Mouse (Mus musculus) adrenal gland, adult 18-20 months (tissue): ENCODE results near the gene Adh1. TPM values are rescaled to one million over a fixed set of nuclear protein-coding genes. Genes with fewer than 3 reads are reported as not detected.

Experiments used
- DNase-seq, 2 experiments: peaks; one replicate each; pipeline ENCODE4 v3.0.0; 2021 to 2022; ENCODE audit warnings: low spot score in 2 of 2
- total RNA-seq, 2 experiments: library from RNA; stranded (reverse); gene quantifications; 1 replicate in 1 of 2; 2 replicates in 1 of 2; pipeline ENCODE4 v1.2.3; 2021

Gene Adh1
- total RNA-seq, 2 experiments from 2014 or later: 384 to 6,834 TPM

DNA sequence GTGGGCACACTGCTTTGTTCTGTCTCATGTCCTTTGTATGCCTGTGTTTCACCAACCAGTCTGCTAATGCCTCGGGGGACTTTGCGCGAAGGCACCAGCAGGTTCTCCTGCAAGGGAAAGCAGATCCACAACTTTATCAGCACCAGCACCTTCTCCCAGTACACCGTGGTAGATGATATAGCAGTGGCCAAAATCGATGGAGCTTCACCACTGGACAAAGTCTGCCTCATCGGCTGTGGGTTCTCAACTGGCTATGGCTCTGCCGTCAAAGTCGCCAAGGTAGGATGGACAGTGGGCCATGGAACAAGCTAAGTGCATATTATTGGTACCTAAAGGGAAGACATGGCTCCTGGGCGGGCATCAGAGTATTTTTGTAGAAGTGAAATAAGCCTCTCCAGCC, 21.8 kb downstream of the Adh1 start:
- DNase-seq: no peak

DNA sequence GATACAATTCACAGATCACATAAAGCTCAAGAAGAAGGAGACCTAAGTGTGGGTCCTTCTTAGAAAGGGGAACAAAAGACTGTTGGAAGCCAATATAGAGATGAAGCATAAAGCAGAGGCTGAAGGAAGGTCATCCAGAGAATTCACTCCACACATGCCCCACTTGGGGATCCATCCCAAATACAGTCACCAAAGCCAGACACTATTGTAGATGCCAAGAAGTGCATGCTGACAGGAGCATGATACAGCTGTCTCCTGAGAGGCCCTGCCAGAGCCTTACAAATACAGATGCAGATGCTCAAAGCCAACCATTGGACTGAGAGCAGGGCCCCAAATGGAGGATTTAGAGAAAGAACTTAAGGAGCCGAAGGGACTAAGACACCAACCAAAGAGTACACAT, 23.0 kb downstream of the Adh1 start:
- no peak for DNase-seq

- no peak for DNase-seq
Observed at GRCm38 (mm10) chr3:138285986-138286385, 25.2 kb downstream of the Adh1 start.

DNA sequence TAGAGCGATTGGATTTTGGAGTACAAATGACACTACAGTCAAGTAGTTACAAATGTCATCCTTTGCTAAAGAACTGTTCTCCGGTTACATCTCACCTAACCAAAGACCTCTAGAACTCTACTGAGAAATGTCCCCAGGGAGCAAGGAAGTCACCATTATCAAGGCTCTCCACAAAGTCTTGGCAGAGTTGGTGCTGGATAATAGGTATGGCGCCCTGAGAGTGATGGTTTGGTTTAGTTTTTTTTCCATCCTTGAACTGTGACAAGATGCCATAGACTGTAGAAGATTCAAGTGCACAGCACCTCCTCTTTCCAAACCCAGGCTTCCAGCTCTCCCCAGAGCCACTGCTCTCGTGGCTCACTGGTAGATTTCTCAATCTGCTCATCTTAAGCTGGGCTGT, 26.9 kb downstream of the Adh1 start:
- no peak for DNase-seq

DNA sequence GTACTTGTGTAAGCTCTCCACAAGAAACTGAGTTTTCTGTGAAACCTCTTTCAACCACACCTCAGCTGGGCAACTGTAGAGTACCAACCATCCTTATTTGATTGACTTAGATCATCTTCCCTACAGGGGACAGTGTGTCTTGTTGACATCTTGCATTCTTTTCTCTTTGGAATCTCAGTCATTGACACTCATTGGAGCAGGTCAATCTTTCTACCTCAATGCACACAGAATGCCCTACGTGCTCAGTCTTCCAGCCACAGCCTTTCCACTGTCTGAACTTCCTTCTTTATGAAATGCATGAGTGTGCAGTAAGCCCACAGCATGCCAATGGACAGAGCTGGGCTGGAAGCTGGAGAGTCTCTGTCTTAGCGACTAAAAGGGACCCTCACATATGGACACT, 29.9 kb downstream of the Adh1 start:
- DNase-seq: no peak

DNA sequence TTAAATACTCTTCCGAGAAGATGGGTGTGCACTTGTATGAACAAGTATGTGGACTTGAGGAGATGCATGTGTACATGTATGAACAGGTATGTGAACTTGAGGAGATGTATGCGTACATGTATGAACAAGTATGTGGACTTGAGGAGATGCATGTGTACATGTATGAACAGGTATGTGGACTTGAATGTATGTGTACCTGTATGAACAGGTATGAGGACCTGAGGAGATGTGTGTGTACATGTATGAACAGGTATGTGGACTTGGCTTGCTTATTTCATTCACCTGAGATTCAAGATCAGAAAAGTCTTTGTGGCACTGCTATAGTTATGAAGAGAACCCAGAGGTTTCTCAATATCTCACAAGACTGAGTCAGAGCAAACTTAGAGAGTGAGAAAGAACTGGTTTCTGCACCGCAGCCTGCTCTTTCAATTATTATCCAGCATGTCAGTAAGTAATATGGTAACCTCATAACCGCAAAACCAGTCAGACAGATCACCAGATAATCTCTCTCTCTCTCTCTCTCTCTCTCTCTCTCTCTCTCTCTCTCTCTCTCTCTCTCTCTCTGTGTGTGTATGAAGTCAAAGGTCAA, 30.8 kb downstream of the Adh1 start:
- no peak for DNase-seq

DNA sequence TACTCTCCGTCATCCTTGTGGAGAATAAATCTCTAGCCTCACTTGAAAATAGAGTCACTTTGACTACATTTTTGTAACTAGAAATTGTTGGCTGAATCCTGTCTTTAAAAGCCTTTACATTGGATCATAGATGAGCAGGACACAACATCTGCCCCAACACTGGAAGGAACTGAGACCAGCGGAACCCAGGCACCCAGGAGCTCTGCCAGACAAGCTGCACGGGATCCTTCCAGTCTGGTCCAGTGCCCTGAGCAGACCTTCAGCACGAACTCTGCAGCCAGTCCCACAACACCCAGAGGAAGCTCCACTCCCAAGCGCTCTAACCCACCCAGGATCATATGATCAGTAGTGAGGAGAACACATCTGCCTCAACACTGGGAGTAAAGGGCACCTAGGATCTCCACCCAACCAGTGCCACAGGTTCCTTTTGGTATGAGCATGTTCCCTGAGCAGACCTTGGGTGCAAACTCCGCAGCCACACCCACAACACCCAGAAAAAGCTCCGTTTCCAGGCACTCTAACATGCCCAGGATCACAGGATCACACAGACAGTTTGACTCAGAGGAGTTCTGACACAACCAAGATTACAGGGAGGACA, 32.6 kb downstream of the Adh1 start:
- no peak for DNase-seq

GRCm38 (mm10) chr3:138300130-138300529, 39.3 kb downstream of the Adh1 start:
- DNase-seq: no peak

DNA sequence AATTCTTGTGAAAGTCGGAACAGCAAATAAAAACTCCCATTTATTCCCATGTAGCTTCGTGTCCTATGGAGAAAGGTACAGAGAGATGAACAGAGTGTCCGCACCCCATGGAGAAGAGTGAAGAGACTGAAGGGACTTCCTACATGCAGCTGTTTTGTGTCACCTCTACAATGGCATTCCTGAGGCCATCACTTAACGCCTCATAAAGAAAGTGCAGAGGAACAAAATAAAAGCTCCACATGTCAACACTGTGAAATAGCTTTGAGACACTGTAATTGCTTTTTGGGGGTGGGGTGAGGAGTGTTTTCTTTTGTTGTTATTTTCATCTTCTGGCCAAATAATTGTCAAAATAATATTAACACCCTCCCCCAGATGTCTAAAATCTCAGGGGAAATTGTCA, 41.9 kb downstream of the Adh1 start:
- no peak for DNase-seq

GRCm38 (mm10) chr3:138303771-138304488, 43.1 kb downstream of the Adh1 start:
- no peak for DNase-seq

GRCm38 (mm10) chr3:138304489-138304871, 43.7 kb downstream of the Adh1 start:
- DNase-seq: no peak

- no peak for DNase-seq
Observed at GRCm38 (mm10) chr3:138305486-138306289, 44.9 kb downstream of the Adh1 start.

DNA sequence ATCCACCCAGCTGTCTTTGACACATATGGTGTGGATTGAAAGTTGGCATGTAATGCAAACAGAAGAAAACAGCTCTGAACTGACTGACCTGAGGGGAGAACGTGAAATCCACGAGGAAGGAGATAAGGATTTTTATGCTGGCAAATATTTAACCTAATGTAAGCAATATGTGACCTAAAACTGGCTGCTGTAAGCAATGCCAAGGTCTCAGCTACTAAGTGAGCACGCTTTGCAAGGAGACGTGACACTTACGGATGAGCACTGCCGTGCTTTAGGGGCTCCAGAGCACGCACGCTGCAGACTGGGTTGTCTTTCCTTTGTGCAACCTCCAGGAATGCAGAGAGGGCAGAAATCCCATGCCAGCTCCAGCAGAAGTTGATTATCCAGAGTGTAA, 45.5 kb downstream of the Adh1 start:
- DNase-seq: no peak

- no peak for DNase-seq
Observed at GRCm38 (mm10) chr3:138309910-138310309, 49.1 kb downstream of the Adh1 start.

DNA sequence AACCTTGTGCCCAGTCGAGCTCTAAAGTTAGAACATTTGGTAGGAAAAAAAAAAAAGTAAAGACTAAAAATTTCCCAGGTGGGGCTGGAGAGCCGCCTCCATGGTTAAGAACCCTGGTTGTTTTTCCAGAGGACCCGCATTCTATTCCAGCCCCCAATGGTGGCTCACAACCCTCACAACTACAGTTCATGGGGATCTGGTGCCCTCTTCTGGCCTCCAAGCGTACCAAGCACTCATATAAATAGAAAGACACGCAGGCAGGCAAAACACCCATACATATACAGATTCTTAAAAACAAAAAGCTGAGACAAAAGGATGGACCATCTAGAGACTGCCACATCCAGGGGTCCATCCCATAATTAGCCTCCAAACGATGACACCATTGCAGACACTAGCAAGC, 50.2 kb downstream of the Adh1 start:
- no peak for DNase-seq

GRCm38 (mm10) chr3:138312965-138313364, 52.2 kb downstream of the Adh1 start, which contains the start of gene Adh6a:
Gene Adh6a, plus strand, starts transcription at chr3:138313286.
- no peak for DNase-seq

DNA sequence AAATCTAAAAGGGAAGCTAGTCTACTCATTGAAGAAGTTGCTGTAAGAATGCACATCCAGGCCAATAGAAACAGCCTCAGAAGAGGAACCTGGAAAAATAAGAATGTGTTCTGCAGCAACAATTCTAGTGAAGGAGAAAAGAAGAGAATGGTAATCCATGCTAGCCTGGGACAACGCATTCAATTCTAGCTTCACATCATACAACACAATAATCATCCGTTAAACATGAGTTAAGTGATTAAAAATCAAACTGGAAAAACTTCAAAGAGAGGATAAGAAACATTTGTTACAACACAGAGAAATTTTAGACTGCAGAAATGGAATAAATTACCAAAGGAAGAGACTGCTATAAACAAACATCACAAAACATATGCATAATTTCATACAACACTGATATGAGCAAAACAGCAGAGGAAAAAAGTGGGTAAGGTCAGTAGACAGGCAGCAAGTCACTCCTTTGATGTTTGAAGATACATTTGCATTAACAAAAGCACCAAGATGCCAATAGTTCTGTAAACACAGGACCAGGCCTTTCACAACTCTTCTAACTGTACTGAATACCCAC, 56.2 kb downstream of the Adh1 start:
- no peak for DNase-seq

- DNase-seq: no peak
Observed at GRCm38 (mm10) chr3:138325001-138325400, 64.2 kb downstream of the Adh1 start.

DNA sequence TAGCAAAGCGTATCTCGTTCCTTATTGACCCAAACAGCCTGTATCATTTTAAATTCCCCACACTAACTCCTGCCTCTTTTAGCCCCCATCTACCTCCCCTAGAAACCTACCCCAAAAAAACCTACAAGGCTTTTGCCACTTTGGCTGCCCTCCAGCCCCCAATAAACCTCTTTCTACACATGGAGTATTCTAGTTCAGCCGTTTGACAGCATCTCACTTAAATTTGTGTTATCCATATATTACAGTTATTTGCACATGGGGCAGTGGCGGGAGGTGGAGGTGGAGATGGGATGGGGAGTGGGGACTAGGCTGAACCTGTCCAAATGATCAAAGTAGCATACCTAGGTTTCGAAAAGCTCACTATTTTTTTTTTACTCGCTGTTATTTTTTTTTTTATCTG, 64.7 kb downstream of the Adh1 start:
- DNase-seq: no peak

DNA sequence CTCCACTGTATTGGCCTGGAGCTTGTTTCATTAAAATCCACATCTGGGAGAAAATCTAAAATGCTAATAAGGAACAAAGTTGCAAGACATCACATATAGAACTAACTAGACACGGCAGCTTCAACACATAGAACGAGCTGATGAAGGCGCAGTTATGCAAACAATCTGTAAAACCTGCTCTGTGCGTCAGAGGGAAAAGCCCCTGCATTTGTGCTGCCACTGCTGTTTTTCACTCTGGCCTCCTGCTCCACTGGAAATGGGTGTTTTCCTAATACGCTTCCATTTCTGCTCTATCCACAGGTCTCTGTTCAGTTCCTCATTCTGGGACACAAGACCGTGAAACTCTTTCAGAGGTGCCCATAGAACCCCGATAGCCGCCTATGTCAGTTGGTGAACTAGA, 73.1 kb downstream of the Adh1 start:
- DNase-seq: no peak

- no peak for DNase-seq
Observed at GRCm38 (mm10) chr3:138334320-138334719, 73.5 kb downstream of the Adh1 start.

GRCm38 (mm10) chr3:138335566-138335965, 74.8 kb downstream of the Adh1 start:
- no peak for DNase-seq
